Mouse (Mus musculus): ENCODE results near the gene Ntng1.

DNA sequence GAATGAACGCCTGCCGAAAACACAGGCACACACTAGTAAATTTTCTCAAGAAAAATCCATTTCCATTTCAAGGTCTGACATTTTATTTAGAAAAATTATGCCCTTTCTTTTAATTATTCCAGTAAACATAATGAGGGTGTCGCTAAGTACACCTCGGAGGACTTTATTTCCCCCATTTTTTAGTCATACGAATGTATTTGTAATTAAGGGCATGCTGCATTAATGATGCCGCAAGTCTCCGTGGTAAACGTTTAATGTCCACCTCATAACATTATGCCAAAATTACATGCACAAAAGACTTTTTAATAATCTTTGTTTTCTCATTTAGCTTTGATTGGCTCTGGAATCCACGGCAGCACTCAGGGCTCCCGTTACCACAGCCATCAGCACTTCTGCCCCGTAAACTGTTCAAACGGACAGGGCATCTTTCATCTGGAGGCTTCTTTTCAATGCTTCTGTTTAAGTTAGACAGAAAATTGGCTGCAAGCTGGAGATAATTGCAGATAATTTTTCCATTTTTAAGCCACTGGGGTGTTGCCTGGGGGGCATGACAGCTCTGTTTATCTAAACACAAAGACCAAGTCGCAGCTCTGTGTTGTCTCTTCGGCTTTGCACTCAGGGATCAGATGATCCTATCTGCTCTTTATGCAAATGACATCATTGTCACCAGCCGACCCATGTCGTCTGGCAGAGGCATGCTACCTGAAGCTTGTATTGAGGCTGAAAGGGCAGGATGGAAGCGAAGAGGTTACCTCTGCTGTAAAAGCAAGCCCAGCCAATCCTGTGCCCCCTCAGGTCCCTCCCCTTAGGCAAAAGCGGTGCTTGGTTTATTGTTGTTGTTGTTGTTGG lies 12.5 kb downstream of the Ntng1 start:
- TF ChIP-seq CTCF (conservative IDR thresholded peaks at IDR 0.05; ENCODE audit: insufficient read depth, insufficient read length, low read depth, low read length): no peak
- no peak for TF ChIP-seq POLR2A (IDR thresholded peaks at IDR 0.05; ENCODE audit: low read depth, low read length)

Data from kidney, adult 2 months (tissue).